Mouse (Mus musculus): ENCODE measurements around the gene Mtus2. TPM values are rescaled to one million over a fixed set of nuclear protein-coding genes. Genes with fewer than 3 reads are reported as not detected.

Mtus2 gene
- polyA plus RNA-seq, 1 experiment, result 0.05 TPM

- Histone ChIP-seq H3K27me3 (ENCODE audit: control insufficient read depth, insufficient read depth, insufficient read length) (no peaks in the 10 kb centered on the region), H3K4me2 (ENCODE audit: low read depth) (peak overlapping the region; percentile 42), H3K36me3 (ENCODE audit: control insufficient read depth, insufficient read depth) (no peaks in the 10 kb centered on the region), H3ac (ENCODE audit: control insufficient read depth, insufficient read length) (no peak overlapping the region), H3K79me2 (ENCODE audit: control insufficient read depth, insufficient read depth) (no peaks in the 10 kb centered on the region), H3K4me3 (no peak overlapping the region)
- TF ChIP-seq E2F4 (IDR thresholded peaks at IDR 0.05; ENCODE audit: insufficient read depth) (no peak), TCF12 (IDR thresholded peaks at IDR 0.05; ENCODE audit: insufficient read depth, poor library complexity, severe bottlenecking) (no peak), MAX (IDR thresholded peaks at IDR 0.05; ENCODE audit: low read depth) (no peak), MYOG (IDR thresholded peaks at IDR 0.05; ENCODE audit: control insufficient read depth in 1 of 3, insufficient read depth in 1 of 3, insufficient read length in 2 of 3, low read depth in 2 of 3) (no peak), SRF (IDR thresholded peaks at IDR 0.05; ENCODE audit: control insufficient read depth, insufficient read length, low read depth) (no peak), CEBPB (IDR thresholded peaks at IDR 0.05; ENCODE audit: insufficient read depth, poor library complexity, severe bottlenecking) (no peak), TCF3 (IDR thresholded peaks at IDR 0.05; ENCODE audit: insufficient read length, low read depth) (no peak), REST (IDR thresholded peaks at IDR 0.05; ENCODE audit: insufficient read depth, insufficient read length) (no peak)
Observed at GRCm38 (mm10) chr5:148131458-148132131, 174.5 kb downstream of the Mtus2 start.

GRCm38 (mm10) chr5:148133448-148134060, 176.4 kb downstream of the Mtus2 start:
- Histone ChIP-seq H3K4me2 (ENCODE audit: low read depth) (no peak overlapping the region), H3K79me2 (ENCODE audit: control insufficient read depth, insufficient read depth) (no peaks in the 10 kb centered on the region), H3K36me3 (ENCODE audit: control insufficient read depth, insufficient read depth) (no peaks in the 10 kb centered on the region), H3ac (ENCODE audit: control insufficient read depth, insufficient read length) (no peak overlapping the region), H3K27me3 (ENCODE audit: control insufficient read depth, insufficient read depth, insufficient read length) (no peaks in the 10 kb centered on the region), H3K4me3 (no peak overlapping the region)
- no peak for TF ChIP-seq TCF12 (IDR thresholded peaks at IDR 0.05; ENCODE audit: insufficient read depth, poor library complexity, severe bottlenecking)
- TF ChIP-seq MYOD1 (IDR thresholded peaks at IDR 0.05; ENCODE audit: control insufficient read depth in 1 of 3, insufficient read length in 2 of 3, low read depth in 2 of 3), result no peak
- no peak for TF ChIP-seq REST (IDR thresholded peaks at IDR 0.05; ENCODE audit: insufficient read depth, insufficient read length)
- no peak for TF ChIP-seq MAX (IDR thresholded peaks at IDR 0.05; ENCODE audit: low read depth)
- no peak for TF ChIP-seq MYOG (IDR thresholded peaks at IDR 0.05; ENCODE audit: control insufficient read depth in 1 of 3, insufficient read depth in 1 of 3, insufficient read length in 2 of 3, low read depth in 2 of 3)

DNA sequence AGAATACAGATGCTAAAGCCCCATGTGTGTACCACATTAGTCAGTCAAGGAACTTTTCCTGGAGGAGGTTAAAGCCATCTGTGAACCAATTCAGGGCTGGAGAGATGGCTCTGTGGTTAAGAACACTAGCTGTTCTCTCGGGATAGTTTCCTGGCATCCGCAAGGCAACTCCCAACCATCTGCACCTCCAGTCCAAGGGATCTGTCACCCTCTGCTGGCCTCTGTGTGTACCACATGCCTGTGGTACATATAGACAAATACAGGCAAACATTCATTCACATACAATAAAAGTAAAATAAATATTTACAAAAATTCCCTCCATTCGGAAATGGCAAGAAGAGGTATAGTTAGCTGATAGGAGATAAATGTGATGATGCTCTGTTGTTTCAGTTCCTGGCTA, 184.5 kb downstream of the Mtus2 start:
- Histone ChIP-seq H3K27me3 (ENCODE audit: control insufficient read depth, insufficient read depth, insufficient read length) (no peaks in the 10 kb centered on the region), H3K36me3 (ENCODE audit: control insufficient read depth, insufficient read depth) (no peaks in the 10 kb centered on the region), H3K4me3 (no peak overlapping the region), H3K79me2 (ENCODE audit: control insufficient read depth, insufficient read depth) (no peaks in the 10 kb centered on the region), H3ac (ENCODE audit: control insufficient read depth, insufficient read length) (no peak overlapping the region), H3K4me2 (ENCODE audit: low read depth) (no peak overlapping the region)
- TF ChIP-seq MAX (IDR thresholded peaks at IDR 0.05; ENCODE audit: low read depth) (no peak), SRF (IDR thresholded peaks at IDR 0.05; ENCODE audit: control insufficient read depth, insufficient read length, low read depth) (no peak), E2F4 (IDR thresholded peaks at IDR 0.05; ENCODE audit: insufficient read depth) (no peak), MYOG (IDR thresholded peaks at IDR 0.05; ENCODE audit: control insufficient read depth in 1 of 3, insufficient read depth in 1 of 3, insufficient read length in 2 of 3, low read depth in 2 of 3) (no peak), POLR2A (IDR thresholded peaks at IDR 0.05; ENCODE audit: insufficient read length, low read depth) (no peak), TCF12 (IDR thresholded peaks at IDR 0.05; ENCODE audit: insufficient read depth, poor library complexity, severe bottlenecking) (no peak), USF1 (IDR thresholded peaks at IDR 0.05; ENCODE audit: low read depth) (no peak), TCF3 (IDR thresholded peaks at IDR 0.05; ENCODE audit: insufficient read length, low read depth) (no peak), REST (IDR thresholded peaks at IDR 0.05; ENCODE audit: insufficient read depth, insufficient read length) (no peak), MYOD1 (IDR thresholded peaks at IDR 0.05; ENCODE audit: control insufficient read depth in 1 of 3, insufficient read length in 2 of 3, low read depth in 2 of 3) (no peak), CEBPB (IDR thresholded peaks at IDR 0.05; ENCODE audit: insufficient read depth, poor library complexity, severe bottlenecking) (no peak), POLR2AphosphoS2 (IDR thresholded peaks at IDR 0.05; ENCODE audit: insufficient read length, low read depth) (no peak)

DNA sequence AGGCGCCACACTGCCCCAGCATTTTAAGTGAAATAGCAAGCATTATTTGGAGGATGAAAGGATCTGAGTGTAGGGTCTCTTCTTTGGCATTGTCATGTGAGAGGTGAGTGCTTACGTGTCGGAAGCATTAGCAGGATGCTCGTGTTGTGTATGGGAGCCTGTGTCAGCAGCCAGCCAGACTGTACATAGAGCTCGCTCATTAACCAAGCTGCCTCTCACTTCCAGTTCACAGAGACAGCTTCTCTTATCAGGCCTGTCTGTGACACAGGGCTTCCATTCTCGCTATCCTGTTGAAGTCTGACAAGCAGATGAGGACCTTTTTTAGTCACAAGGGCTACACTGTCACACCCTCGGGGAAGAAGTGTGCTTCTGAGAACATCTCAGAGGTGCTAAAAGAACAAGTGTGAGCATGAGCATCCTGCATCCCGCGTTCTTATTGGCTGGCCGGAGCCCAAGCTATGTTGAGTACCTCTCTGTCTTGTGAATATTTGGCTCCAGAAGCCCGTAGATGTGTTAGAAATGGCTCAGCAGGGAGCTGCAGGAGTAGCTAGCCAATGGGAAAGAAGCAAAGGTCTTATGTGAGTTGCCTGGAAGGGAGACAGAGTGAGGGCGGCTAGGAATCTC, 189.2 kb downstream of the Mtus2 start:
- Histone ChIP-seq H3K36me3 (ENCODE audit: control insufficient read depth, insufficient read depth) (no peaks in the 10 kb centered on the region), H3K79me2 (ENCODE audit: control insufficient read depth, insufficient read depth) (no peaks in the 10 kb centered on the region), H3K27me3 (ENCODE audit: control insufficient read depth, insufficient read depth, insufficient read length) (no peaks in the 10 kb centered on the region), H3K4me2 (ENCODE audit: low read depth) (no peak overlapping the region), H3ac (ENCODE audit: control insufficient read depth, insufficient read length) (no peak overlapping the region), H3K4me3 (no peak overlapping the region)
- TF ChIP-seq TCF3 (IDR thresholded peaks at IDR 0.05; ENCODE audit: insufficient read length, low read depth), result no peak
- no peak for TF ChIP-seq MYOG (IDR thresholded peaks at IDR 0.05; ENCODE audit: control insufficient read depth in 1 of 3, insufficient read depth in 1 of 3, insufficient read length in 2 of 3, low read depth in 2 of 3)
- TF ChIP-seq MAX (IDR thresholded peaks at IDR 0.05; ENCODE audit: low read depth), result no peak
- no peak for TF ChIP-seq MYOD1 (IDR thresholded peaks at IDR 0.05; ENCODE audit: control insufficient read depth in 1 of 3, insufficient read length in 2 of 3, low read depth in 2 of 3)
- TF ChIP-seq REST (IDR thresholded peaks at IDR 0.05; ENCODE audit: insufficient read depth, insufficient read length), result no peak
- no peak for TF ChIP-seq POLR2A (IDR thresholded peaks at IDR 0.05; ENCODE audit: insufficient read length, low read depth)
- TF ChIP-seq E2F4 (IDR thresholded peaks at IDR 0.05; ENCODE audit: insufficient read depth), result no peak
- TF ChIP-seq SRF (IDR thresholded peaks at IDR 0.05; ENCODE audit: control insufficient read depth, insufficient read length, low read depth), result no peak
- no peak for TF ChIP-seq TCF12 (IDR thresholded peaks at IDR 0.05; ENCODE audit: insufficient read depth, poor library complexity, severe bottlenecking)
- TF ChIP-seq USF1 (IDR thresholded peaks at IDR 0.05; ENCODE audit: low read depth), result no peak
- TF ChIP-seq CEBPB (IDR thresholded peaks at IDR 0.05; ENCODE audit: insufficient read depth, poor library complexity, severe bottlenecking), result no peak
- TF ChIP-seq POLR2AphosphoS2 (IDR thresholded peaks at IDR 0.05; ENCODE audit: insufficient read length, low read depth), result no peak

Measured in myocyte (in vitro differentiated cells).